Mouse (Mus musculus) layer of hippocampus, adult 18-20 months (tissue): ENCODE measurements at regions not wholly inside any gene's neighbourhood (a gene's known extent, or its start where the extent isn't known, plus 50 kb on each side); places are given as distances from the start of the nearest gene placed in this dataset.

Experiments
- DNase-seq, 2 experiments: peaks; one replicate each; pipeline ENCODE4 v3.0.0; 2022; ENCODE audit warnings: low spot score in 2 of 2

- DNase-seq, result peak; percentile 42 to 73
These were observed 1225.6 kb upstream of the 1700009N14Rik start for GRCm38 (mm10) chr4:38224512-38224911.
